Mouse (Mus musculus): ENCODE results near the gene Rnf141. TPM values are rescaled to one million over a fixed set of nuclear protein-coding genes. Genes with fewer than 3 reads are reported as not detected.
A peak's percentile ranks its signal among the peaks of the same experiment; 100 is the strongest.

The Rnf141 gene
- polyA plus RNA-seq, 1 experiment from 2014 or later = 42.7 TPM

DNA sequence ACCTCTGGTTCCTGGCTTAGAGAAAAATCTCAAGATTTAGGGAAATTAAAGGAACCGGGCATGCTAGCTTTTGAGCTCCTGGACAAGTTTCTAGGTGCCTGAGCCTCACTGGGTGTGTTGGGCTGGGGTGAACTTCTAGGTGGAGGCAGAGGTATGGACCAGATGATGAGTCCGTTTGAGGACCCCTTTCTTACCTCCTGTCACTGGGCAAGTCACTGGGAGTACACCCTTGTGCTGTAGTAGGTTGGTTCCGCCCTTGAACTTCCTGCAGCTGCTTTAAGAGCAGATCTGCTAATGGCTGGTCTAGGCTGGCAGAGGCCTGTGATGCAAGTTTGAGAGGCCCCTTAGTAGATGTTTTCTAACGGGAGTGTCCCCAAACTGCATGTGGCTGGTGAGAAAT is 75.2 kb downstream of the Rnf141 start:
- Histone ChIP-seq H3K36me3 (ENCODE audit: control insufficient read depth, insufficient read depth, low read length) (no peaks in the 10 kb centered on the region), H3K4me1 (ENCODE audit: control insufficient read depth, insufficient read depth, low read length) (peaks cover 22% of the 10 kb centered on the region), H3K9ac (ENCODE audit: low read length) (peak overlapping the region; percentile 78), H3K27me3 (ENCODE audit: control insufficient read depth, insufficient read depth, low read length) (peaks cover 3% of the 10 kb centered on the region; the same call in 1 of the 2 replicates), H3K4me3 (replicated peaks; ENCODE audit: low read length) (peak overlapping the region; percentile 59), H3K4me2 (ENCODE audit: low read depth, low read length) (peak overlapping the region; percentile 96), H3K9me3 (replicated peaks; ENCODE audit: control insufficient read depth, low read length) (no peaks in the 10 kb centered on the region), H3K27ac (ENCODE audit: low read length) (0 out of 2 replicates have a peak overlapping the region, but pooled peaks have one; percentile 15)
- 44% methylated on average over 4 of the region's 4 CpGs for WGBS
- ATAC-seq (ENCODE audit: insufficient read depth, low FRiP score) = no peak

DNA sequence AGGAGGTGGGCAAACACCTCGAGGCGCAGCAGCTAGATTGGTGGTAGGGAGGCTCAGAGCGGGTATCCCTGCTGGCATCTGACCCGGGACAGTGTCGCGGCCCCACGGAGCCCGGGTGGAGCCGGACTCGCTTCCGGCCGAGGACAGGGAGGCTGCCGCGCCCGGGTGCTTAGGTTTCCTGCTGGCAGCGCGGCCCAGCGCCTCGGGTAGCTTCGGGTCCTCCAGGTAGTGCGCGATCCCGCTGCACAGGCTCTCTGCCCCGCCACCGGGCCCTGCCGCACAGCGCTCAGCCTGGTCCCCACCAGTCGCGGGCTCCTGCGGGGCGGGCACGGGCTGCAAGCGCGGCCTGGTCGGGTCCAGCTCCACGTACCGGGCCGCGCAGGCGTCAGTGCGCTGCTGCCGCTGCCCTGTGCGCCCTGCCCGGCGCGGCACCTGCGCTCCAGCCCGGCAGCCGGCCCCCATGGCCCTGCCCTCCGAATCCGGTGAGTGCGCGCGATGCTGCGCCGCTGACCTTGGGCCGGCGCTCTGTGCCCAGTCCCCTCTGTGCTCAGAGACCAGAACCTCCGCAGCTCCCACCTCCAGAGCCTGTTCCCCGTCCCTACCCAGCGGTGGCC is 75.7 kb downstream of the Rnf141 start:
- Histone ChIP-seq H3K9ac (ENCODE audit: low read length) (peak overlapping the region; percentile 78), H3K4me3 (replicated peaks; ENCODE audit: low read length) (peak overlapping the region; percentile 59), H3K36me3 (ENCODE audit: control insufficient read depth, insufficient read depth, low read length) (no peaks in the 10 kb centered on the region), H3K4me2 (ENCODE audit: low read depth, low read length) (peak overlapping the region; percentile 96), H3K4me1 (ENCODE audit: control insufficient read depth, insufficient read depth, low read length) (peaks cover 18% of the 10 kb centered on the region; the same call in 1 of the 2 replicates), H3K9me3 (replicated peaks; ENCODE audit: control insufficient read depth, low read length) (no peaks in the 10 kb centered on the region), H3K27ac (ENCODE audit: low read length) (0 out of 2 replicates have a peak overlapping the region, but pooled peaks have one; percentile 15), H3K27me3 (ENCODE audit: control insufficient read depth, insufficient read depth, low read length) (peaks cover 3% of the 10 kb centered on the region; the same call in 1 of the 2 replicates)
- ATAC-seq (ENCODE audit: insufficient read depth, low FRiP score) = peak; percentile 60
- WGBS = 2% methylated on average over 57 of the region's 61 CpGs

DNA sequence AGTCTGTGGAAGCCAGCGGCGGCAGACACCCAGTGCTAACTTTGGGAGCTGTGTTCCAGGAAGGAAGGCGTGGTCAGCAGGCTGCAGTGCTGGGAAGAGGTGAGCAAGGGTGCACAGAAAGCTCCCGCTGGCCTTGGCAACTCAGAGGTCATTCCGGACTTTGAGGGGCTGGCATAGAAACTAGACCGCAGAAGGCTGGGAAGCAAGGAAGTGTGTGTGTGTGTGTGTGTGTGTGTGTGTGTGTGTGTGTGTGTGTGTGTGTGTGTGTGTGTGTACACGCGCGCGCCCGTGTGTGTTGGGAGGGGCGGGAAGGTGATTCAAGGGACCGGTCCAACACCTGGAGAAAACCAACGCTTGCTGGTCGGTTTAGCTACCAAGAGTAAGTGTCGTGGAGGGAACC is 76.3 kb downstream of the Rnf141 start, which contains the start of gene Ampd3:
Ampd3 (plus strand) TSS at position 206 of the 400 bp plus-strand sequence.
- peak within 1 kb of the TSS; percentile 96 for H3K4me2 ChIP-seq (ENCODE audit: low read depth, low read length)
- H3K36me3 ChIP-seq (ENCODE audit: control insufficient read depth, insufficient read depth, low read length) = no peaks in the 10 kb centered on the region
- ATAC-seq (ENCODE audit: insufficient read depth, low FRiP score) = peak; percentile 39; the same call in 1 of the 2 replicates
- H3K27me3 ChIP-seq (ENCODE audit: control insufficient read depth, insufficient read depth, low read length) = peaks cover 3% of the 10 kb centered on the region; the same call in 1 of the 2 replicates
- H3K27ac ChIP-seq (ENCODE audit: low read length) = 0 out of 2 replicates have a peak within 1 kb of the TSS, but pooled peaks have one; percentile 15
- 26% methylated on average over 16 of the region's 16 CpGs for WGBS
- H3K4me1 ChIP-seq (ENCODE audit: control insufficient read depth, insufficient read depth, low read length) = peaks cover 12% of the 10 kb centered on the region; the same call in 1 of the 2 replicates
- peak within 1 kb of the TSS; percentile 78 for H3K9ac ChIP-seq (ENCODE audit: low read length)
- no peaks in the 10 kb centered on the region for H3K9me3 ChIP-seq (replicated peaks; ENCODE audit: control insufficient read depth, low read length)
- peak within 1 kb of the TSS; percentile 59 for H3K4me3 ChIP-seq (replicated peaks; ENCODE audit: low read length)

DNA sequence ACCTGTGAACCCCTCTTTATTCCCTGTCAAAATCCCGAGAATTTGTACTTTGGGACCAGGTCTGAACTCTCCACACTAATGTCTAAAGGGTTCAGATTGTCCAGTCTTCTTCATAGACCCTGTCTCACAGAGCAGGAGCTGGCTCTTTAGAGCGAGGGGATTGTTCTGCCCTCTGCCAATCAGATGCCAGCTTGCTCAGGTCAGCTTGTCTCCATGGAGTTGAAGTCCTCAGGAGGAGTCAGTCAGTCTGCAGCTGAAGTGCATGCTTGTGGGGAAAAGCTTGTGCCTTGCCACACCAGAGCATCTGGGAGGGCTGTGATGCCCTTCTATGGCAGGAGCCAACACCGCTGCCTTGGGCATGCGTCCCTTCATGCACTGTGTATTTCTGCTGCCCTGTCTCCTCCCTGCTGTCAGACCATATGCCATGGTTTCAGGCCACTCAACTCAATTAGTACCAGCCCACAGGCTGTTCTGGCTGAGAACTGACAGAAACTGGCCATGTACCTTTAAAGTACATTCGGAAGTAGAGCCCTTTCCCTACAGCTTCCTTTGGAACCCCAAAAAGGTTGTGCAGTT is 81.6 kb downstream of the Rnf141 start:
- ATAC-seq (ENCODE audit: insufficient read depth, low FRiP score) = no peak
- no peaks in the 10 kb centered on the region for H3K4me1 ChIP-seq (ENCODE audit: control insufficient read depth, insufficient read depth, low read length)
- H3K4me2 ChIP-seq (ENCODE audit: low read depth, low read length) = no peak overlapping the region
- no peaks in the 10 kb centered on the region for H3K9me3 ChIP-seq (replicated peaks; ENCODE audit: control insufficient read depth, low read length)
- no peak overlapping the region for H3K9ac ChIP-seq (ENCODE audit: low read length)
- no peak overlapping the region for H3K4me3 ChIP-seq (replicated peaks; ENCODE audit: low read length)
- WGBS = 75% methylated on average over 5 of the region's 5 CpGs
- H3K27me3 ChIP-seq (ENCODE audit: control insufficient read depth, insufficient read depth, low read length) = peaks cover 2% of the 10 kb centered on the region; the same call in 1 of the 2 replicates
- no peak overlapping the region for H3K27ac ChIP-seq (ENCODE audit: low read length)
- H3K36me3 ChIP-seq (ENCODE audit: control insufficient read depth, insufficient read depth, low read length) = no peaks in the 10 kb centered on the region

DNA sequence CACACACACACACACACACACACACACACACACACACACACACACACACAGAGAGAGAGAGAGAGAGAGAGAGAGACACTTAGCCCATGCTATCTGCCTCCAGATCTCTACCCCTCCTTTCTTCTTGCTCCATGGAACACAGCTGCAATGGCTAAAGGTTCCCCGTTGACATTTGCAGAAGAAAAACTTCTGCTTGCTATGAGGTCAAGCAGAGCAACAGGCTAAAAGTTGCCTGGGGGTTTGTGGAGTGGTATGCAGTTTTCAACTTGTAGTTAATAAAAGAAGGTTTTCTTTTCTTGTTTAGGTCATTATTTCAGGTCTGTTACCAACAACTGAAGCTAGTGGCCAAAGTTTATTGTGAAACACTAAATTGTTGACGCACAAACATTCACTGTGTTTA is 87.8 kb downstream of the Rnf141 start:
- no peaks in the 10 kb centered on the region for H3K9me3 ChIP-seq (replicated peaks; ENCODE audit: control insufficient read depth, low read length)
- H3K27ac ChIP-seq (ENCODE audit: low read length) = no peak overlapping the region
- no peak overlapping the region for H3K4me3 ChIP-seq (replicated peaks; ENCODE audit: low read length)
- H3K9ac ChIP-seq (ENCODE audit: low read length) = no peak overlapping the region
- H3K4me2 ChIP-seq (ENCODE audit: low read depth, low read length) = no peak overlapping the region
- no peaks in the 10 kb centered on the region for H3K36me3 ChIP-seq (ENCODE audit: control insufficient read depth, insufficient read depth, low read length)
- H3K4me1 ChIP-seq (ENCODE audit: control insufficient read depth, insufficient read depth, low read length) = no peaks in the 10 kb centered on the region
- H3K27me3 ChIP-seq (ENCODE audit: control insufficient read depth, insufficient read depth, low read length) = no peaks in the 10 kb centered on the region
- 44% methylated on average over 2 of the region's 2 CpGs for WGBS
- ATAC-seq (ENCODE audit: insufficient read depth, low FRiP score) = no peak

DNA sequence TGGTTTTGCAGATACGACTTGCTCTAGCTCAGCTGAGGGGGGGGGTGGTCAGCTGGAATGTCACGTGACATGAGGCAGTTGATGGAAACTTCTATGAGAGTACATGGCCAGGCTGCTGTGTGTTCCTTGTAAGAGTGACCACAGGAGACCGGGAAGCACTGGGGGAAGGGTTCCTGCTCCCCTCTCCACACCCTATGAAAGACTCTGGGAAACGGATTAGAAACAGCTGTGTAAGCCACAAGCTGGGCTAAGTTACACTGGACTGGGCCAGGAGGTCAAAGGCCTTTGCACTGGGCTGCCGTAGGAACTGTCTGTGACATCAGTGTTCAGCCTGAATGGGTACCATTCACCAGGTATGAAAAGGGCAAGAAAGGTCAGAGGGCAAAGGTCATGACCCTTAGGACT is 90.3 kb downstream of the Rnf141 start:
- Histone ChIP-seq H3K4me2 (ENCODE audit: low read depth, low read length) (no peak overlapping the region), H3K4me1 (ENCODE audit: control insufficient read depth, insufficient read depth, low read length) (no peaks in the 10 kb centered on the region), H3K27ac (ENCODE audit: low read length) (no peak overlapping the region), H3K9ac (ENCODE audit: low read length) (no peak overlapping the region), H3K9me3 (replicated peaks; ENCODE audit: control insufficient read depth, low read length) (no peaks in the 10 kb centered on the region), H3K36me3 (ENCODE audit: control insufficient read depth, insufficient read depth, low read length) (no peaks in the 10 kb centered on the region), H3K27me3 (ENCODE audit: control insufficient read depth, insufficient read depth, low read length) (no peaks in the 10 kb centered on the region), H3K4me3 (replicated peaks; ENCODE audit: low read length) (no peak overlapping the region)
- ATAC-seq (ENCODE audit: insufficient read depth, low FRiP score) = no peak
- WGBS = 44% methylated on average over 5 of the region's 5 CpGs

DNA sequence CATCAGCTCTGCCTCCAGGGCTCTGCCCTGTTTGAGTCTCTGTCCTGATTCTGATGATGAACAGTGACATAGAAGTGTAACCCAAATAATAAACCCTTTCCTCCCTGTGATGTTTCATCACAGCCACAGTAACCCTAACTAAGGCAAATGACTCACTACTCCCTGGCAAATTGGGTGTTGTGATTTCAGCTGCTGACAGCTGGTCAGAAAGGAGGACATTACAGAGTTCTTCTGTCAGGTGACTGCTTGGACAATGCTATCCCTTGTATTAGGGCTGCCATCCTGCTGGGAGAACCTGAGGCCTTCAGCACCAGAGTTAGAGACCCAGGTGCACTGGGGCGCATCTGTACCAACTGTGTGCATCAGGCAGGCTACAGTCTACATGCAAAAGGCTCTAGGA is 90.9 kb downstream of the Rnf141 start:
- H3K27ac ChIP-seq (ENCODE audit: low read length) = no peak overlapping the region
- no peak for ATAC-seq (ENCODE audit: insufficient read depth, low FRiP score)
- H3K9me3 ChIP-seq (replicated peaks; ENCODE audit: control insufficient read depth, low read length) = no peaks in the 10 kb centered on the region
- no peak overlapping the region for H3K4me3 ChIP-seq (replicated peaks; ENCODE audit: low read length)
- H3K4me2 ChIP-seq (ENCODE audit: low read depth, low read length) = no peak overlapping the region
- H3K4me1 ChIP-seq (ENCODE audit: control insufficient read depth, insufficient read depth, low read length) = no peaks in the 10 kb centered on the region
- 97% methylated on average over 1 of the region's 1 CpGs for WGBS
- H3K27me3 ChIP-seq (ENCODE audit: control insufficient read depth, insufficient read depth, low read length) = no peaks in the 10 kb centered on the region
- no peak overlapping the region for H3K9ac ChIP-seq (ENCODE audit: low read length)
- H3K36me3 ChIP-seq (ENCODE audit: control insufficient read depth, insufficient read depth, low read length) = no peaks in the 10 kb centered on the region

DNA sequence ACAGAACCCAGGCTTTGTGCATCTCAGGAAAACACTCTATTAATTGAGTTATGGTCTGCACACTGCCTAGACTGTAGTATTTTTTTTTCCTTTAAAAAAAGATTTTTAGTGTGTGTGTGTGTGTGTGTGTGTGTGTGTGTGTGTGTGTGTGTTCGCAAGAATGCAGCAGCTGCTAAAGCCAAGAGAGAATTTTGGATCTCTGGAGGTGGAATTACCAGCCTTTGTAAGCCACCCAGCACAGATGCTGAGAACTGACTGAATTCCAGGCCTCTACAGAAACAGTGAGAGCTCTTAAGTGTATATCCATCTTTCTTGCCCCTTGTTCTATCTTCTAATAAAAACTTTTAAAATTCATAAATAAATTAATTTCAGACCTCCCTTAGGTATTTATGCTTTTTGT is 92.6 kb downstream of the Rnf141 start:
- no peak for ATAC-seq (ENCODE audit: insufficient read depth, low FRiP score)
- no peak overlapping the region for H3K27ac ChIP-seq (ENCODE audit: low read length)
- no peaks in the 10 kb centered on the region for H3K9me3 ChIP-seq (replicated peaks; ENCODE audit: control insufficient read depth, low read length)
- no peaks in the 10 kb centered on the region for H3K27me3 ChIP-seq (ENCODE audit: control insufficient read depth, insufficient read depth, low read length)
- no peak overlapping the region for H3K9ac ChIP-seq (ENCODE audit: low read length)
- no peaks in the 10 kb centered on the region for H3K36me3 ChIP-seq (ENCODE audit: control insufficient read depth, insufficient read depth, low read length)
- H3K4me1 ChIP-seq (ENCODE audit: control insufficient read depth, insufficient read depth, low read length) = no peaks in the 10 kb centered on the region
- no peak overlapping the region for H3K4me2 ChIP-seq (ENCODE audit: low read depth, low read length)
- no peak overlapping the region for H3K4me3 ChIP-seq (replicated peaks; ENCODE audit: low read length)
- 100% methylated on average over 1 of the region's 1 CpGs for WGBS

DNA sequence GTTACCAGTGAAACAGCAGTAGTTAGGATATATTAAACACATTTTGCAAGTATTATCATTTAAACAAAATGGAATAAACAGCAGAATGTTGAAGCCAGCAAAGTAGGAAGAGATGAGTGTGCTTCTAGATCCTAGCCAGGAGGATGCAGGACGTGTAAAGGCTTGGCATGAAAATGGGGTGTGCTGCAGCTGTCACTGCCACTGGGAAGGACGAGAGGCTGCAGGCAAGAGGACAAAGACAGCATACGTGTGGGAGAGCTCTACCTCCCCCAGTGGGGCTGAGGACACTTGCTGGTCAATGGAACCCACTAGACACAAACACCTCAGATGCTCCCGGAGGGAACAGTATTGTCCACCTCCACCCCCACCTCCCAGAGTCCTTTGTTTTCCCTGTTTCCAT is 93.4 kb downstream of the Rnf141 start:
- no peaks in the 10 kb centered on the region for H3K36me3 ChIP-seq (ENCODE audit: control insufficient read depth, insufficient read depth, low read length)
- H3K4me1 ChIP-seq (ENCODE audit: control insufficient read depth, insufficient read depth, low read length) = no peaks in the 10 kb centered on the region
- no peak overlapping the region for H3K4me2 ChIP-seq (ENCODE audit: low read depth, low read length)
- H3K27me3 ChIP-seq (ENCODE audit: control insufficient read depth, insufficient read depth, low read length) = no peaks in the 10 kb centered on the region
- ATAC-seq (ENCODE audit: insufficient read depth, low FRiP score) = no peak
- H3K9ac ChIP-seq (ENCODE audit: low read length) = no peak overlapping the region
- no peak overlapping the region for H3K4me3 ChIP-seq (replicated peaks; ENCODE audit: low read length)
- no peak overlapping the region for H3K27ac ChIP-seq (ENCODE audit: low read length)
- WGBS = 48% methylated on average over 4 of the region's 4 CpGs
- H3K9me3 ChIP-seq (replicated peaks; ENCODE audit: control insufficient read depth, low read length) = no peaks in the 10 kb centered on the region

Measured in stomach, embryonic 16.5 days (tissue).